Mouse (Mus musculus) neural tube, embryonic 10.5 days (tissue): ENCODE data around the gene 1700029J07Rik.

Experiments used
- DNase-seq: peaks from one replicate; pipeline ENCODE4 v3.0.0-alpha.2; 2017; ENCODE audit warnings: low spot score; ENCODE audit errors: extremely low spot score

1700029J07Rik gene

DNA sequence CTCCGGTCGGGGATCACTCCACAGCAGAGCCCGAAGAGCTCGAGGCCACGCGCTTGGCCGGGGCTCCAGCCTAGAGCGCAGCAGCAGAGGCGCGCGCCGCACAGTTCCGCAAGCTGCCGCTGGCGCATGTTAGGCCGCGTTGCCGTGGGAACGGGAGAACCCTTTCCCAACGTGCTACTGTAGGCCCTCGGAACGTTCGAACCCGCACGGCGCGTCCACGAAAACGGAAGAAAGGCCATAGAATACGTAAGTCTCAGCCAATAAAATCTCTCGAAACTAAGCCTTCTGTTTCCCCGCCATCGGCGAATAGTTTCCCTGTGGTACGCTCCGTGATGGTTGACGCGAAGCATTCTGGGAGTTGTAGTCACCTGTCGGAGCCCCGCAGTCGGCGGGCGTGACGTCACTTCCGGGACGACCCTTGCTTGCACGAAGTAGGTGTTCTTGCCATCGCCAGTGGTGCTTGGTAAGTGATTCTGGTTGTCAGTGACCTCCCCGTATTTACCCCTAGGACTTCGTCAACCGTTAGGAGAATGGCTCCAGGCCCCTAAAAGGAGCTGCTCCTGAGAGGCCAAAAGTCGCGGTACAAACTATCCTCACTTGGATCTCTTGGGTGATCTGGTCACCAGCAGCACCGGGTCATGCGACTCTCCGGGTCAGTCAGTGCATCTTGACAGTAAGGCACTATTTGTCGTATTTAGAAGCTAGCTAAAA, at the start of gene 1700029J07Rik, which contains the start of gene Ufsp2:
Gene 1700029J07Rik, minus strand, starts transcription at position 127 of the 711 bp plus-strand sequence.
Gene Ufsp2, plus strand, starts transcription at position 403 of the 711 bp plus-strand sequence.
- peak; percentile 98 for DNase-seq

DNA sequence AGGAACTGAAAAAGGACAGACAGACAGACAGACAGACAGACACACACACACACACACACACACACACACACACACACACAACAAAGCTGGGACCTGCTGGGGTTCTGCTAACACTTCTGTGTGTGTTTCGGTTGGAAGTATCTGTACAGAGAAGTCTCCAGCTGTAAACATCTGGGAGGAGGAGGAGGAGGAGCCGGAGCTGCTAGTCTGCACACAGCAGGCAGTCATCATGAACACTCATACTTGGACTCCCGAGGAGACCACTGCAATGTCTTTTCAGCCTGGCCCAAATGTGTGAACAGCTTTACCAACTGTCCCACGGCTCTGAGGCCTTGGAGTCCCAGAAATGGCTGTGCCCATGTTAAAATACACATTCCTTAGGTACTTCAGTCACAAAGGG, 49.3 kb upstream of the 1700029J07Rik start:
- DNase-seq = no peak

GRCm38 (mm10) chr8:46022758-46023157, 47.7 kb upstream of the 1700029J07Rik start:
- no peak for DNase-seq

DNA sequence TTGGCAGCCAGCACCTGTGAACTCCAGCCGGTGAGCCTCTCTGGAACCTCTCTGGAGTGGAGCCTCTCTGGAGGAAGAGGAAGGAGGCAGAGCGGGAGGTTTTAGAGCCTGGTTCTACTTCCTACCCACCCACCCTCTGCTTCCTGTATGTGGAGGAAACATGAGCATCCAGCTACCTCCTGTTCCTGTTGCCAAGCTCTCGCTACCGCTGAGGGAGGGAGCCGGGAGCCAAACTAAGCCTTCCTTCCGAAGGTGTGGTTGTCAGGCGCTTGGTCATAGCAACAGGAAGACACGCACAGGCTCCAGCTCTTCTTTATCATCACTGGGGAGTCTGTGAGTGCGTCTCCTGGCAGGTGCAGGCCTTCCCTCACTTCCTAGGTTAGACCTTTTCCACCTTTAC, 47.2 kb upstream of the 1700029J07Rik start:
- DNase-seq = no peak

- DNase-seq = peak; percentile 38
Observed at GRCm38 (mm10) chr8:46010746-46011680, 36.0 kb upstream of the 1700029J07Rik start.

GRCm38 (mm10) chr8:46010306-46010705, 35.3 kb upstream of the 1700029J07Rik start:
- DNase-seq = no peak

- no peak for DNase-seq
Observed at GRCm38 (mm10) chr8:46007050-46007672, 32.1 kb upstream of the 1700029J07Rik start.

- DNase-seq = no peak
Observed at GRCm38 (mm10) chr8:46005596-46005995, 30.5 kb upstream of the 1700029J07Rik start, which contains the start of gene Ankrd37. Ankrd37 (minus strand) TSS chr8:46005707.

GRCm38 (mm10) chr8:45999784-46000705, 25.0 kb upstream of the 1700029J07Rik start:
- peak; percentile 98 for DNase-seq

GRCm38 (mm10) chr8:45999138-45999783, 24.2 kb upstream of the 1700029J07Rik start, which contains the start of gene Lrp2bp:
Lrp2bp (plus strand) TSS chr8:45999303.
- DNase-seq = no peak

DNA sequence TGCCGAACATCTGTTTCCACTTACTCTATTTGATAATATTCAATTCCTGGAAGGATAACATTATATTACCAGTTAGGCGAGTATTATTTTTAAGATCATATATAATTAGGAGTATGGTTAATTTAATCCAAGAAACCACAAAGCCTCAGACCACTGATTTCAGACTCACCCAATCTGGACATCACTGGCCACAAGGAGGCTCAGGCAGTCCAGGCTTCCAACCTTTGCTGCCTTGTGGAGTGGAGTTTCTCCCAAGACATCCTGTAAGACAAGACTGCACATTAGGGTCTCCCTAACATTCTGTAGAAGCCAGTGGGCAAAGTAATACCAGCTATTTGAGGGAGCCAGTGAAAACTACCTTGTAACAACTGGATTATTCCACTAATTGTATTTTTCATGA, 23.2 kb upstream of the 1700029J07Rik start:
- DNase-seq = no peak

GRCm38 (mm10) chr8:45995576-45995975, 20.5 kb upstream of the 1700029J07Rik start:
- DNase-seq = no peak

GRCm38 (mm10) chr8:45994111-45994510, 19.1 kb upstream of the 1700029J07Rik start:
- no peak for DNase-seq

GRCm38 (mm10) chr8:45990631-45991310, 15.7 kb upstream of the 1700029J07Rik start:
- DNase-seq = no peak

GRCm38 (mm10) chr8:45988189-45988588, 13.1 kb upstream of the 1700029J07Rik start:
- no peak for DNase-seq

GRCm38 (mm10) chr8:45986665-45987064, 11.6 kb upstream of the 1700029J07Rik start:
- no peak for DNase-seq

DNA sequence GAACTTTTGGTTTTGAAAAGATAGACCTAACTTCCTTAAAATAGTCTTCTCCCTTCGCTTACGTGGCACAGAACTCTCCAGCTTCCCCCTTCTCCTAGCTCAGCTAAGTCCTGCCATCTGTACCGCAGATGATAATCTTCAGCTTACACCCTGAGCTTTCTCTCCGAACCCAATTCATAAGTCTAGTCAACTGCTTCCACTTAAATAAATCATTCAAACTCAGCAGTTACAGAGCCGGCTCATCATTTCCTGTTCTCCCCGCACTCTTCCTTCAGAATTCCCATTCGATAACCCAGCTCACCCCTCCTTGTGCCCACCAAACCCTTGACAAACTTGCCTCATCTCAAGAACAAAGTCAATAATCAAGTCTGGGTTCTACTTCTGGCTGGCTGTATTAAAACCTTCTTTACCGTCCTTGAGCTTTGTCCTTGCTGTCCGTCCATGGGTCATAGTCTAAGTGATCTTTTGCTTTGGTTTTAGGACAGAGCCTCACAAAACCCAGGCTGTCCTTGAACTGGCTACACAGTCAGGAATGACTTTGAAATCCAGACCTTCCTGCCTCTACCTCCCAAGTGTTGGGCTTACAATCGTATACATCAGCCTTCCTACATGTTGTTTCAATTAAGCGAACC, 901 bp upstream of the 1700029J07Rik start:
- no peak for DNase-seq

GRCm38 (mm10) chr8:45973988-45974505, 1.0 kb downstream of the 1700029J07Rik start:
- no peak for DNase-seq

GRCm38 (mm10) chr8:45970894-45971293, 4.2 kb downstream of the 1700029J07Rik start:
- no peak for DNase-seq
